Mouse (Mus musculus): ENCODE measurements around the gene Pias1. TPM values are rescaled to one million over a fixed set of nuclear protein-coding genes. Genes with fewer than 3 reads are reported as not detected.

The Pias1 gene
- total and polyA plus RNA-seq, 3 experiments = 7.7 to 21.5 TPM; not detected in 1

DNA sequence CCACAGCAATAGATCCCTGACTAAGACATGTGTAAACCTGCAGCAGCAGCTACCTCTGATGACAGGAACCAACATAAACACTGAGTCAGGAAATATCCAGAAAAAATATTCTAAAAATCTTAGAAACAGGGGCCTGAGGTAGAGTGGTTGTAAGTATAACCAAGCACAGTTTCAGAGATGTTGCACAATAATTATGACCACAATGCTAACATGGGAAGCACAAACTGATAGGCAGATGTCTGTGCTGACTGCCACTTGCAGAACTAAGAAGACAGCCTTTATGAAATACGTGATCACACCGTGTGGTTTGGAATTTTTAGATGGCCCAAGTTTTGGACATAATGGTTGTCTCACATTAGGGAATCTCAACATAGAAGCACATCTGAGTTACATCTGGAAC is 83.9 kb downstream of the Pias1 start:
- Histone ChIP-seq H3K4me3 (ENCODE audit: control insufficient read depth in 1 of 2, insufficient read depth in 1 of 2, low read depth in 2 of 2, low read length in 2 of 2) (no peak overlapping the region), H3K36me3 (ENCODE audit: control insufficient read depth in 1 of 2, insufficient read depth in 2 of 2, low read length in 2 of 2) (peaks cover 2 to 11% of the 10 kb centered on the region in 2 experiments; a peak in 3 of 4 replicates), H3K79me2 (ENCODE audit: control insufficient read depth, insufficient read depth, low read length, poor library complexity) (no peaks in the 10 kb centered on the region), H3K27me3 (ENCODE audit: control insufficient read depth in 1 of 2, insufficient read depth in 2 of 2, low read length in 2 of 2) (no peaks in the 10 kb centered on the region), H3K9ac (ENCODE audit: control insufficient read depth, low read depth, low read length, poor library complexity, severe bottlenecking) (no peak overlapping the region), H3K4me1 (ENCODE audit: control insufficient read depth in 1 of 2, insufficient read depth in 2 of 2, low read length in 2 of 2) (no peaks in the 10 kb centered on the region), H3K9me3 (replicated peaks; ENCODE audit: insufficient read depth, low read length) (no peaks in the 10 kb centered on the region), H3K27ac (ENCODE audit: control insufficient read depth, low read depth, low read length) (no peak overlapping the region)
- no peak for TF ChIP-seq RAD21 (IDR thresholded peaks at IDR 0.05; ENCODE audit: low read depth, low read length)
- TF ChIP-seq ZNF384 (IDR thresholded peaks at IDR 0.05; ENCODE audit: low read depth, low read length) = no peak
- no peak for TF ChIP-seq UBTF (IDR thresholded peaks at IDR 0.05; ENCODE audit: borderline replicate concordance, insufficient read depth, low read depth, low read length)
- no peak for TF ChIP-seq MAFK (IDR thresholded peaks at IDR 0.05; ENCODE audit: borderline replicate concordance, low read depth, low read length)
- no peak for TF ChIP-seq CHD2 (IDR thresholded peaks at IDR 0.05; ENCODE audit: low read length)
- TF ChIP-seq E2F4 (IDR thresholded peaks at IDR 0.05; ENCODE audit: borderline replicate concordance, low read depth, low read length) = no peak
- TF ChIP-seq HCFC1 (IDR thresholded peaks at IDR 0.05; ENCODE audit: low read depth, low read length) = no peak
- TF ChIP-seq MAX (IDR thresholded peaks at IDR 0.05; ENCODE audit: low read length) = no peak
- TF ChIP-seq POLR2AphosphoS2 (IDR thresholded peaks at IDR 0.05; ENCODE audit: low read length) = no peak
- DNase-seq (ENCODE audit: low read depth, low spot score) = no peak

DNA sequence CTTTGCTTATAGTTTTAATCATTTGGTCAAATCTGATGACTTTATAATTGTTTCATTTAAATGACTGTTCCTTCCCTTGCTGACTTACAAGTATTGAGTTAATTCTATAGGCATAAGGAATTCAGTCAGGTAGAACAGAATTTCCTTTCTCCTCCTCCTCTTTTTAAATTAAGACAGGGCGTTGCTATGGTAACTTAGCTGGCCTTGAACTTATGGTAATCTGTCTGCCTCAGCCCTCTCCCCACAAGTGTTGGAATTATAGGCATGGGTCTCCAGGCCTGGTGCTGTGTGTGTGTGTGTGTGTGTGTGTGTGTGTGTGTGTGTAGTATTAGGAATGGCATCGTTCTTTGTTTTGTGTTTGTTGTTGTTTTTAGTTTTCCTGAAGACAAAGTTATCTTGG is 86.0 kb downstream of the Pias1 start:
- no peak for DNase-seq (ENCODE audit: low read depth, low spot score)
- Histone ChIP-seq H3K36me3 (ENCODE audit: control insufficient read depth in 1 of 2, insufficient read depth in 2 of 2, low read length in 2 of 2) (peaks cover 2 to 11% of the 10 kb centered on the region in 2 experiments; a peak in 3 of 4 replicates), H3K4me3 (ENCODE audit: control insufficient read depth in 1 of 2, insufficient read depth in 1 of 2, low read depth in 2 of 2, low read length in 2 of 2) (no peak overlapping the region), H3K9ac (ENCODE audit: control insufficient read depth, low read depth, low read length, poor library complexity, severe bottlenecking) (no peak overlapping the region), H3K27me3 (ENCODE audit: control insufficient read depth in 1 of 2, insufficient read depth in 2 of 2, low read length in 2 of 2) (no peaks in the 10 kb centered on the region), H3K79me2 (ENCODE audit: control insufficient read depth, insufficient read depth, low read length, poor library complexity) (no peaks in the 10 kb centered on the region), H3K27ac (ENCODE audit: control insufficient read depth, low read depth, low read length) (no peak overlapping the region), H3K4me1 (ENCODE audit: control insufficient read depth in 1 of 2, insufficient read depth in 2 of 2, low read length in 2 of 2) (no peaks in the 10 kb centered on the region), H3K9me3 (replicated peaks; ENCODE audit: insufficient read depth, low read length) (no peaks in the 10 kb centered on the region)
- no peak for TF ChIP-seq HCFC1 (IDR thresholded peaks at IDR 0.05; ENCODE audit: low read depth, low read length)
- no peak for TF ChIP-seq ZKSCAN1 (IDR thresholded peaks at IDR 0.05; ENCODE audit: low read depth, low read length)
- TF ChIP-seq UBTF (IDR thresholded peaks at IDR 0.05; ENCODE audit: borderline replicate concordance, insufficient read depth, low read depth, low read length) = no peak
- no peak for TF ChIP-seq ETS1 (IDR thresholded peaks at IDR 0.05; ENCODE audit: low read depth, low read length)
- no peak for TF ChIP-seq USF1 (IDR thresholded peaks at IDR 0.05; ENCODE audit: low read depth, low read length)
- TF ChIP-seq CHD1 (IDR thresholded peaks at IDR 0.05; ENCODE audit: low read depth, low read length) = no peak
- TF ChIP-seq POLR2AphosphoS5 (IDR thresholded peaks at IDR 0.05; ENCODE audit: borderline replicate concordance, low read depth, low read length) = no peak
- TF ChIP-seq GATA1 (IDR thresholded peaks at IDR 0.05; ENCODE audit: low read depth, low read length) = no peak
- no peak for TF ChIP-seq RAD21 (IDR thresholded peaks at IDR 0.05; ENCODE audit: low read depth, low read length)

Measured in MEL (cell line).